Mouse (Mus musculus): ENCODE results near the gene Rhot1. TPM values are rescaled to one million over a fixed set of nuclear protein-coding genes. Genes with fewer than 3 reads are reported as not detected.

Gene Rhot1
- total RNA-seq, 2 experiments from 2014 or later, result 68.0 to 68.5 TPM

- no peak for DNase-seq (ENCODE audit: low spot score in 2 of 2)
- intact Hi-C loops (cut with DNase I), result no loop called here
These were observed 66.2 kb downstream of the Rhot1 start for GRCm38 (mm10) chr11:80275011-80275410.

GRCm38 (mm10) chr11:80278054-80278453 lies 69.2 kb downstream of the Rhot1 start:
- peak in 1 of 2 experiments; percentile 15 for DNase-seq (ENCODE audit: low spot score in 2 of 2)

GRCm38 (mm10) chr11:80283786-80284185 lies 75.0 kb downstream of the Rhot1 start:
- no peak for DNase-seq (ENCODE audit: low spot score in 2 of 2)
- intact Hi-C loops (cut with DNase I), result no loop called here

More at GRCm38 (mm10) chr11:80278054-80278453, 69.2 kb downstream of the Rhot1 start:
- intact Hi-C loops (cut with DNase I), result no loop called here

GRCm38 (mm10) chr11:80284641-80285040 lies 75.8 kb downstream of the Rhot1 start:
- intact Hi-C loops (cut with DNase I), result no loop called here
- DNase-seq (ENCODE audit: low spot score in 2 of 2), result no peak

- peak; percentile 65 to 73 for DNase-seq (ENCODE audit: low spot score in 2 of 2)
- intact Hi-C loops (cut with DNase I), result loop anchor here (2.0 kb wide), 1 partner anchor 64 kb away; no protein-coding TSS in a partner anchor
These were observed 78.3 kb downstream of the Rhot1 start for GRCm38 (mm10) chr11:80287150-80287549.

GRCm38 (mm10) chr11:80289701-80290445 lies 81.1 kb downstream of the Rhot1 start:
- intact Hi-C loops (cut with DNase I), result no loop called here
- peak; percentile 69 to 76 for DNase-seq (ENCODE audit: low spot score in 2 of 2)

- intact Hi-C loops (cut with DNase I), result no loop called here
- DNase-seq (ENCODE audit: low spot score in 2 of 2), result no peak
These were observed 82.2 kb downstream of the Rhot1 start for GRCm38 (mm10) chr11:80291004-80291403.

- intact Hi-C loops (cut with DNase I), result no loop called here
- peak in 1 of 2 experiments; percentile 13 for DNase-seq (ENCODE audit: low spot score in 2 of 2)
These were observed 83.6 kb downstream of the Rhot1 start for GRCm38 (mm10) chr11:80292463-80292862.

GRCm38 (mm10) chr11:80295066-80295465 lies 86.2 kb downstream of the Rhot1 start:
- intact Hi-C loops (cut with DNase I), result no loop called here
- no peak for DNase-seq (ENCODE audit: low spot score in 2 of 2)

- DNase-seq (ENCODE audit: low spot score in 2 of 2), result no peak
- intact Hi-C loops (cut with DNase I), result no loop called here
These were observed 87.0 kb downstream of the Rhot1 start for GRCm38 (mm10) chr11:80295785-80296184.

- intact Hi-C loops (cut with DNase I), result loop anchor here (5.0 kb wide), 1 partner anchor 53 kb away; no protein-coding TSS in a partner anchor
These were observed 90.9 kb downstream of the Rhot1 start for GRCm38 (mm10) chr11:80299513-80300235.

GRCm38 (mm10) chr11:80300551-80301315 lies 91.9 kb downstream of the Rhot1 start, which contains the start of gene Rhbdl3:
Rhbdl3 (plus strand) TSS chr11:80300912.
- DNase-seq (ENCODE audit: low spot score in 2 of 2), result peak; percentile 61 to 73
- intact Hi-C loops (cut with DNase I), result loop anchor here (5.0 kb wide), 1 partner anchor 52 kb away; no protein-coding TSS in a partner anchor

More at GRCm38 (mm10) chr11:80299513-80300235, 90.9 kb downstream of the Rhot1 start:
- no peak for DNase-seq (ENCODE audit: low spot score in 2 of 2)

- intact Hi-C loops (cut with DNase I), result loop anchor here (5.0 kb wide), 1 partner anchor 51 kb away; no protein-coding TSS in a partner anchor
- DNase-seq (ENCODE audit: low spot score in 2 of 2), result peak in 1 of 2 experiments; percentile 42
These were observed 92.7 kb downstream of the Rhot1 start for GRCm38 (mm10) chr11:80301316-80302045.

GRCm38 (mm10) chr11:80302046-80302390 lies 93.2 kb downstream of the Rhot1 start:
- DNase-seq (ENCODE audit: low spot score in 2 of 2), result no peak
- intact Hi-C loops (cut with DNase I), result loop anchor here (5.0 kb wide), 1 partner anchor 50 kb away; no protein-coding TSS in a partner anchor

GRCm38 (mm10) chr11:80302536-80302935 lies 93.7 kb downstream of the Rhot1 start:
- intact Hi-C loops (cut with DNase I), result loop anchor here (5.0 kb wide), 1 partner anchor 50 kb away; no protein-coding TSS in a partner anchor
- DNase-seq (ENCODE audit: low spot score in 2 of 2), result peak; percentile 46 to 69

- DNase-seq (ENCODE audit: low spot score in 2 of 2), result no peak
- intact Hi-C loops (cut with DNase I), result loop anchor here (5.0 kb wide), 1 partner anchor 49 kb away; no protein-coding TSS in a partner anchor
These were observed 94.9 kb downstream of the Rhot1 start for GRCm38 (mm10) chr11:80303746-80304145.

- intact Hi-C loops (cut with DNase I), result loop anchor here (5.0 kb wide), 1 partner anchor 47 kb away; no protein-coding TSS in a partner anchor
These were observed 96.0 kb downstream of the Rhot1 start for GRCm38 (mm10) chr11:80304846-80305245.

GRCm38 (mm10) chr11:80308537-80308936 lies 99.7 kb downstream of the Rhot1 start:
- intact Hi-C loops (cut with DNase I), result no loop called here
- no peak for DNase-seq (ENCODE audit: low spot score in 2 of 2)

More at GRCm38 (mm10) chr11:80304846-80305245, 96.0 kb downstream of the Rhot1 start:
- DNase-seq (ENCODE audit: low spot score in 2 of 2), result peak; percentile 79 to 86

GRCm38 (mm10) chr11:80311271-80311670 lies 102.5 kb downstream of the Rhot1 start:
- DNase-seq (ENCODE audit: low spot score in 2 of 2), result no peak
- intact Hi-C loops (cut with DNase I), result no loop called here
